Mouse (Mus musculus) retina, adult 2 months (tissue): ENCODE measurements at regions not wholly inside any gene's neighbourhood (a gene's known extent, or its start where the extent isn't known, plus 50 kb on each side); places are given as distances from the start of the nearest gene placed in this dataset.

ENCODE experiments used
- DNase-seq: peaks from one replicate; pipeline ENCODE4 v3.0.0-alpha.2; 2012; ENCODE audit warnings: low read depth, low spot score

- DNase-seq, result no peak
Measured at GRCm38 (mm10) chr17:89802148-89802547, 108.1 kb downstream of the Gm10184 start.

DNA sequence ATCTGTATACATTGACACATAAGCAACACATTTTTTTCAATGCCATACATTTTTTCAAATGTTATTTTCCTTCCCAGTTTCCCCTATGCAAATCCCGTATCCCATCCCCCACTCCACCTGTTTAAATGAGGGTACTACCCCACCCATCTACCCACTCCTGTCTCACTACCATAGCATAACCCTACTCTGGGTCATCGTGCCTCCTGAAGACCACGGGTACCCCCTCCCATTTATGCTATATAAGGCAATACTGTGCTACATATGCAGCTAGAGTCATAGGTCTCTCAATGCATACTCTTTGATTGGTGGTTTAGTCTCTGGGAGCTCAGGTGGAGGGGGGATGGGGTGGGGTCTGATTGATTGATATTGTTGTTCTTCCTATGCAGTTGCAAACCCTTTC, 132.7 kb downstream of the Gm10184 start:
- DNase-seq, result no peak

DNA sequence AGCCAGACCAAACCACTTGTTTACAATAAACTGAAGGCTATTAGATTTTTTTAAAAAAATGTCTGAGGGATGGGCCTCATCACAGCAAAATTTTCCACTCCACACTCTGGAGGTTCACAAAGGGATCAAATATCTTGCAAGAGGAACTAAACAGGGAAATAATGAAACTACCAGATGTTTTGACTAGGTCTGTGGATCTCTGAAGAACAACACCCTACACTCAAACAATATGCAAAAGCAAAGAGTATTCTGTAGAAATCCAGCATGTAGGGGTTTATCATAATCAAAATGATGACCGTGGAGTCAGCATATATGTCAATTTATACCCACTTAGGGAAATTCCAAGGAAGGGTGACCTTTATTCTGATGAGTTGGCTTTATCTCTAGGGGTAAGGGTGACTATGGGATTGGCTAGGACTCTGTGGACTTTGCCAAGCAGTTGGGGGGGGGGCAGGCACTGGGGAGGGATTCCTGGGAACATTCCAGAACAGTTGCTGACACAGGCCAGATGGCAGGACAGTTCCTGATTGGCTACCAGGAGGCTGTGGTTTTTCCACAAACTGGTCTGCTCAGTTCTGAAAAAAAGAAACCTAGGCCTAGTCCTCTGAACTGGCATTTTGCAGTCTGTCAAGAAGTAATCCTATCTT, 143.9 kb downstream of the Gm10184 start:
- no peak for DNase-seq

- no peak for DNase-seq
Measured at GRCm38 (mm10) chr17:89737418-89737817, 172.8 kb downstream of the Gm10184 start.

GRCm38 (mm10) chr17:89725534-89725933, 184.7 kb downstream of the Gm10184 start:
- no peak for DNase-seq

DNA sequence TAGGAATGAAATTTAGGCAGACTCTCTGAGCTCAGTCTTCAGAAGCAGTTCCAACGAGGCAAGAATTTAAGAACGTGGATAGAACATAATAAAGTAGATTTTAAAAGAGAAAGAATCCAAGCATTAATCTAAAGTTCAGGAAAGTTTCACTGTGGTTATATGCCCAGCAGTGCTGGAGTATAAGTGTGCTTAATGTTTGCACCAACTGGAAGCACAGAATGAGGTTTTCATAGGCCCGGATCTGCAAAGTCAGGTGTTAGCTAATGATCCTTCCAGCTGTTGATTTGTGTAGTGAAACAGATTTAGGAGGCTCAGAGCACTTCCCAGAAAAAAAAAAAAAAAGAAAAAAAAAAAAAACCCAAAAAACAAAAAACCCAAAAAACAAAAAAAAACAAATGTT, 228.5 kb downstream of the Gm10184 start:
- DNase-seq, result no peak

- DNase-seq, result no peak
Measured at GRCm38 (mm10) chr17:89658326-89658725, 251.9 kb downstream of the Gm10184 start.

DNA sequence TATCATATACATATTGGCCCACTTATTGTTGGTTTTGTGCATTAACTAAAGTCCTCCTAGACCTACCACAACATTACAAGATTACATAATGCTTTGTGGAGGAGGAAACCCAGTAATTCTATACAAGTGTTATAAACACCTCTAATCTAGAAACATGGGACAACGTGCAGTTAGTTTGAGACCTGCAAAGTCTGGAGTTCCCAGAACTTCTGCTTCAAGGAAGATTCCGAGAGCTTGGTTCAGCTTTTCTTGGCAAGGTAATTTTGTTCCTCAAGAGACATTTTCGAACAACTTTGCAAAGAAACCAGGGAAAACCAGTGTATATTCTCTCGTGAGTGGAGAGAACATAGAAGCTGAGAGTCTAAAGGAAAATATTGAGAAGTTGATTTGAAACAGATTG, 254.0 kb downstream of the Gm10184 start:
- no peak for DNase-seq

DNA sequence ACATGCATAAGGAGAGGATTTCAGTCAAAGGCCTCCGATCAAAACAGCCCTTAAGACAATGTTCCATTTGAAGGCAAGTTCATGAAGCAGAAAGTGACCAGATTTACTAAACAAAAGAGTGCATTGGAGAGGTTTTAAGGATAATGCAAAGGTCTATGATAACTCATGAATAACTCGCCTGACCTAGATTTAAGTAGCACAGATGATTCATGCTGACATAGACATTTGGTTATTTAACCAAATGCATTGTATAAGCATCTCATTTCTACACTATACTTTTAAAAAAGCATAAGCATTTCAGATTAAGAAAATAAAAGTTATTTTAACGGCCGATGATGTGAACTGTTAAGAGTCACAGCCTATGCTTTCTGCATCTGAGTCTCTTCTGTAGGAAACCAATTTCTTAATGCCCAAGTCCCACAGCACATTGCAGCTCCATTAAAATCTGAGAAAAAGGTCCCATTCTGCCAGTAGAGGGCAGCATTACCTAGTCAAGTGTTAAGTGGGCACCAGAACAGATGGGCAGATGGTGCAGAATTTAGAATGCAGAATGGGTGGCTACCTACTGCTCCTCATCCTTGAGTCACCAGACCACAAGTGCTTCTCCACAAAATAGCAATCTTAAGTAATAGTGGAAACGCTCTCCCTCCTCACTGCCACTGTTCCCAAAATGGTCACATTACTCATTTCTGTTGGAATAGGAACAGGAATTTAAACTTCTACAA, 256.0 kb downstream of the Gm10184 start:
- DNase-seq, result peak; percentile 36

DNA sequence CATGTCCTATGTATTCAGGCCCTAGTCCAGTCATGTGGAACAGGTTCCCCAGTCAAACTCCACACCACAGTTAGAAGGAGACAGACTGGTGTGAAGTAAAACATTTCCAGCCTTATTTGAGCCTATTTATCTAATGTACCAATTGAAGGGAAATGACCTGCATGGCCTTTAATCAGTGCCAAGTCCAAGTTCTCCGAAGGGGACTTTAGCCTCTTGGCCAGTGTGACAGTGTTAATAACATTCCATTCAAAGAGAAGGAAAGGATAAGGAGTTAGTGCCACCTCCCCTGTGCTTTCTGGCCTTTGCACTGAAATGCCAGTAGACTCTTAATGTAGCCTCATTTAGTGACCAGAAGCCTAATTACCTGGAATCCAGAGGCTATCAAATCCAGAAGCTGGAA, 264.2 kb downstream of the Gm10184 start:
- no peak for DNase-seq
